Mouse (Mus musculus) regulatory T cell (primary cell): Measurements from ENCODE around the gene Gm10945.

Source experiments
- in situ Hi-C: fragments of 300-600 bp; cut with MboI, MseI; formaldehyde crosslinking; loops from one replicate; pipeline ENCODE4 v1.15.1; 2025; ENCODE audit warnings: high pct_unique_total_duplicates

Gm10945 gene

GRCm38 (mm10) chr10:6761287-6761811, at the start of gene Gm10945:
Gm10945 (minus strand) TSS chr10:6761761.
- in situ Hi-C loops = no loop called here

- in situ Hi-C loops = loop anchor here (5.0 kb wide), 1 partner anchor 82 kb away; no protein-coding TSS in a partner anchor
Measured at GRCm38 (mm10) chr10:6790226-6790625, 28.7 kb upstream of the Gm10945 start.

GRCm38 (mm10) chr10:6788517-6789237, 27.1 kb upstream of the Gm10945 start:
- in situ Hi-C loops = no loop called here

- in situ Hi-C loops = no loop called here
Measured at GRCm38 (mm10) chr10:6758206-6758605, 3.4 kb downstream of the Gm10945 start, which contains the start of gene Oprm1. Oprm1 (plus strand) TSS chr10:6758506.

- in situ Hi-C loops = no loop called here
Measured at GRCm38 (mm10) chr10:6753375-6753774, 8.2 kb downstream of the Gm10945 start.

- in situ Hi-C loops = no loop called here
Measured at GRCm38 (mm10) chr10:6728469-6728868, 33.1 kb downstream of the Gm10945 start.

GRCm38 (mm10) chr10:6723765-6724164, 37.8 kb downstream of the Gm10945 start:
- in situ Hi-C loops = no loop called here

GRCm38 (mm10) chr10:6717181-6717948, 44.2 kb downstream of the Gm10945 start:
- in situ Hi-C loops = no loop called here

GRCm38 (mm10) chr10:6705226-6705885, 56.2 kb downstream of the Gm10945 start:
- in situ Hi-C loops = no loop called here

- in situ Hi-C loops = no loop called here
Measured at GRCm38 (mm10) chr10:6694218-6694850, 67.2 kb downstream of the Gm10945 start.
